Mouse (Mus musculus): ENCODE measurements around the gene Rxfp4.

DNA sequence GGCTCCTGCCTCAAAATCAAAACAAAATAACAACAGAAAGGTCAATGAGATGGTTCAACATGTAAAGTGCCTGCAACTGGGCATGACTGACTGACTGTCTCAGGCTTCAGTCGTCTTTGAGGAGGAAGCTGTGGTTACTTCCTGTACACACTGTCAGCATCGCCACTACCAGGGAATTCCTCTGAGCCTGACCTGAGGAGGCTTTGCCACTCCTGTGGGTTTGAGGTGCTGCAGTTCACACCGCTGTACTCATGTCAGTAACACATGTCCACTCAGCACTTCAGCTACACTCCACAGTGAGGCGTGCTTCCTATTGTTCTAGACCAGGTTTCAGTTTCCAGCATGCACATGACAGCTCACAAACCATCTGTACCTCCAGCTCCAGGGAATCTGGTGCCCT is 11.2 kb upstream of the Rxfp4 start:
- TF ChIP-seq POLR2A (IDR thresholded peaks at IDR 0.05; ENCODE audit: borderline replicate concordance, extremely low read depth, insufficient read depth, insufficient read length, poor library complexity, severe bottlenecking) (no peak), CTCF (IDR thresholded peaks at IDR 0.05; ENCODE audit: borderline replicate concordance, extremely low read depth, insufficient read depth, insufficient read length) (no peak)
